Mouse (Mus musculus) layer of hippocampus, adult 2 months (tissue): Measurements from ENCODE around the gene Rhd. TPM values are rescaled to one million over a fixed set of nuclear protein-coding genes. Genes with fewer than 3 reads are reported as not detected.
"Not testable (repeated sequence)": the region's sequence is repeated elsewhere in the genome, so short reads cannot be mapped to it uniquely, and the experiment has no call there.

Experiments used
- DNase-seq, 2 experiments: peaks; one replicate each; pipeline ENCODE4 v3.0.0; 2022; ENCODE audit warnings: low spot score in 2 of 2
- H3K27ac ChIP-seq: fragments of 200-600 bp; 2 replicates; pipeline ENCODE4 v1.8.1; 2022
- H3K4me3 ChIP-seq: fragments of 200-600 bp; 2 replicates; pipeline ENCODE4 v1.8.1; 2022; ENCODE audit warnings: mild to moderate bottlenecking
- CTCF ChIP-seq: fragments of 200-600 bp; conservative IDR thresholded peaks from 2 replicates; pipeline ENCODE4 v1.8.1; 2022; ENCODE audit warnings: antibody characterized with exemption, mild to moderate bottlenecking, moderate library complexity
- total RNA-seq, 2 experiments: library from RNA; stranded (reverse); gene quantifications; 2 replicates each; pipeline ENCODE4 v1.2.3; 2021

The Rhd gene
- total RNA-seq, 2 experiments from 2014 or later, result not detected

- Histone ChIP-seq H3K27ac (no peak overlapping the region), H3K4me3 (no peak overlapping the region)
- no peak for TF ChIP-seq CTCF
- no peak for DNase-seq
Measured at GRCm38 (mm10) chr4:134897256-134897655, 32.9 kb downstream of the Rhd start.

GRCm38 (mm10) chr4:134901126-134901525 lies 36.8 kb downstream of the Rhd start:
- H3K27ac ChIP-seq, result no peak overlapping the region
- no peak for TF ChIP-seq CTCF
- no peak for DNase-seq
- no peak overlapping the region for H3K4me3 ChIP-seq

- Histone ChIP-seq H3K4me3 (no peak overlapping the region), H3K27ac (no peak overlapping the region)
- TF ChIP-seq CTCF, result no peak
- DNase-seq, result no peak
Measured at GRCm38 (mm10) chr4:134903046-134903445, 38.7 kb downstream of the Rhd start.

- H3K27ac ChIP-seq, H3K4me3 ChIP-seq, DNase-seq: not testable (repeated sequence)
Measured at GRCm38 (mm10) chr4:134911406-134911805, 47.1 kb downstream of the Rhd start.

- peak; percentile 92 for TF ChIP-seq CTCF
- Histone ChIP-seq H3K4me3 (peak overlapping the region; percentile 88; the same call in 1 of the 2 replicates), H3K27ac (peak overlapping the region; percentile 95; the same call in 1 of the 2 replicates)
- DNase-seq, result peak in 1 of 2 experiments; percentile 70
Measured at GRCm38 (mm10) chr4:134913413-134913812, 49.1 kb downstream of the Rhd start.

- peak overlapping the region; percentile 95 for H3K27ac ChIP-seq
- TF ChIP-seq CTCF, result no peak
- no peak for DNase-seq
Measured at GRCm38 (mm10) chr4:134914122-134914863, 50.0 kb downstream of the Rhd start.

GRCm38 (mm10) chr4:134914864-134915209 lies 50.5 kb downstream of the Rhd start, which contains the start of gene Tmem50a:
TSS of gene Tmem50a (minus strand) at chr4:134915024.
- H3K4me3 ChIP-seq, result peak within 1 kb of the TSS; percentile 88
- peak within 1 kb of the TSS; percentile 95 for H3K27ac ChIP-seq
- DNase-seq, result peak; percentile 90 to 92
- TF ChIP-seq CTCF, result no peak

More at GRCm38 (mm10) chr4:134914122-134914863, 50.0 kb downstream of the Rhd start:
- peak overlapping the region; percentile 88 for H3K4me3 ChIP-seq

- peak overlapping the region; percentile 95 for H3K27ac ChIP-seq
- no peak for TF ChIP-seq CTCF
- H3K4me3 ChIP-seq, result peak overlapping the region; percentile 88
Measured at GRCm38 (mm10) chr4:134915223-134916050, 51.1 kb downstream of the Rhd start.

GRCm38 (mm10) chr4:134917194-134917593 lies 52.9 kb downstream of the Rhd start:
- Histone ChIP-seq H3K27ac (no peak overlapping the region), H3K4me3 (no peak overlapping the region)
- no peak for TF ChIP-seq CTCF
- DNase-seq, result no peak

More at GRCm38 (mm10) chr4:134915223-134916050, 51.1 kb downstream of the Rhd start:
- DNase-seq, result no peak

GRCm38 (mm10) chr4:134918381-134918780 lies 54.0 kb downstream of the Rhd start:
- no peak for DNase-seq
- no peak for TF ChIP-seq CTCF
- Histone ChIP-seq H3K4me3 (no peak overlapping the region), H3K27ac (0 out of 2 replicates have a peak overlapping the region, but pooled peaks have one; percentile 18)

- DNase-seq, result no peak
- Histone ChIP-seq H3K27ac (no peak overlapping the region), H3K4me3 (no peak overlapping the region)
- no peak for TF ChIP-seq CTCF
Measured at GRCm38 (mm10) chr4:134919733-134920540, 55.6 kb downstream of the Rhd start.

GRCm38 (mm10) chr4:134920631-134921030 lies 56.3 kb downstream of the Rhd start:
- Histone ChIP-seq H3K4me3 (no peak overlapping the region), H3K27ac (no peak overlapping the region)
- DNase-seq, result no peak
- TF ChIP-seq CTCF, result no peak
